Mouse (Mus musculus) liver, postnatal 0 days (tissue): ENCODE results near the gene AI481877.

Experiments used
- CTCF ChIP-seq: sonication (generic); IDR thresholded peaks from 2 replicates; pipeline ENCODE4 v1.5.1; 2016; ENCODE audit warnings: antibody characterized with exemption, low read depth
- EP300 ChIP-seq: IDR thresholded peaks from 2 replicates; pipeline ENCODE4 v1.6.1; 2016; ENCODE audit warnings: antibody characterized with exemption, low read depth, mild to moderate bottlenecking

- no peak for TF ChIP-seq CTCF
- TF ChIP-seq EP300 = no peak
Observed at GRCm38 (mm10) chr4:58997081-58997480, 141.7 kb downstream of the AI481877 start.
